Mouse (Mus musculus): ENCODE data around the gene Gm4881. TPM values are rescaled to one million over a fixed set of nuclear protein-coding genes. Genes with fewer than 3 reads are reported as not detected.

Gm4881 gene
- polyA plus RNA-seq, 1 experiment from 2014 or later: not detected

DNA sequence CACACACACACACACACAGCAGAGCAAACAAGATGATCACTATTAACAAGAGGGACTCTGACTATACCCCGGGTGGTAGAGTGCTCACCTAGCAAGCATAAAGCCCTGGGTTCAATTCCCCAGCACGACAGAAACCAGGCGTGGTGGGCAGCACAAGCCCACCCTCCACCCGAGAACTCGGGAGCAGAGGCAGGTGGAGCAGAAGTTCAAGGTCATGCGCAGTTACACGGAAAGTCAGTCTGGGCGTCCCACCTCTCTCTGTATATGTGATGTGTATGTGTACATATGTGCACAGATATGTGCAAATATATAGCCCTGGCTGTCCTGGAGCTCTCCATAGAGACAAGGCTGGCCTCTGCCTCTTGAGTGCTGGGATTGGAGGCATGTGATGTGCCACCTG, 23.7 kb upstream of the Gm4881 start:
- Histone ChIP-seq H3K9me3 (replicated peaks; ENCODE audit: control insufficient read depth, low read length) (no peaks in the 10 kb centered on the region), H3K4me2 (ENCODE audit: low read depth, low read length) (no peak overlapping the region), H3K4me1 (ENCODE audit: control insufficient read depth, insufficient read depth, low read length) (peaks cover 9% of the 10 kb centered on the region), H3K9ac (ENCODE audit: low read length) (no peak overlapping the region), H3K36me3 (ENCODE audit: control insufficient read depth, insufficient read depth) (peaks cover 8% of the 10 kb centered on the region), H3K27ac (ENCODE audit: low read length) (no peak overlapping the region), H3K4me3 (ENCODE audit: low read length) (no peak overlapping the region), H3K27me3 (ENCODE audit: control insufficient read depth, insufficient read depth, low read length) (no peaks in the 10 kb centered on the region)
- 83% methylated on average over 8 of the region's 8 CpGs for WGBS
- no peak for ATAC-seq (replicated peaks; ENCODE audit: extremely low read depth, insufficient read depth, low FRiP score)

DNA sequence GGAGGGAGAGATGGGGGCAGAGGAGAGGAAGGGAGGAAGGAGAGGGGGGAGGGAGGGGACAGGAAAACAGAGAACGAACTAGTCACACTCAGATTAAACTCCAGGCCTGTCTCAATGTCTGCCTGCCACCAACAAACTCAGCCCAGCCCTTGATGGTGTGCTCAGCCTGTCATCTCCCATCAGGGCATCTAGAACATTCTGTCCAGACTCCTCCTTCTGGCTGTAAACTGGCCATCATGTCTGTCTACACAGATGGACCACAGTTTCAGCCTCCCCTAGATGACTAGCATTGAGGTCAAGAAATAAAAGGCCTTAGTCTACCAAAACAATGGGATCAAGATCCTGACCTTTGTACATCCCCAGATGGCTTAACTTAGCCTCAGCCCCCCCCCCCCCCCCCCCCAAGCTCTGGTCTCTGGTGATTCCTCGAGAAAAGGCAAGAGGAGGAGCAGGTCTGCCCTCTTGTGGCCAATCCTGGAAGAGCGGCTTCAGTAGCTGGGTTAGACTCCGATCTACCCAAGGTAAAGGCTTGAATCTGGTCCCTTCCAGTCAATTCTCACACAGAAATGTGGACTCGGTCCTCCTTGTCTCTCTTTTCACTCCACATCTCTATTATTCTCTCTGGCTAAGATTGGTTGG, 20.7 kb upstream of the Gm4881 start:
- Histone ChIP-seq H3K27ac (ENCODE audit: low read length) (no peak overlapping the region), H3K4me3 (ENCODE audit: low read length) (no peak overlapping the region), H3K36me3 (ENCODE audit: control insufficient read depth, insufficient read depth) (peaks cover 8% of the 10 kb centered on the region), H3K9ac (ENCODE audit: low read length) (no peak overlapping the region), H3K27me3 (ENCODE audit: control insufficient read depth, insufficient read depth, low read length) (no peaks in the 10 kb centered on the region), H3K4me1 (ENCODE audit: control insufficient read depth, insufficient read depth, low read length) (no peaks in the 10 kb centered on the region), H3K9me3 (replicated peaks; ENCODE audit: control insufficient read depth, low read length) (no peaks in the 10 kb centered on the region), H3K4me2 (ENCODE audit: low read depth, low read length) (no peak overlapping the region)
- WGBS: 16% methylated on average over 5 of the region's 5 CpGs
- ATAC-seq (replicated peaks; ENCODE audit: extremely low read depth, insufficient read depth, low FRiP score): no peak

DNA sequence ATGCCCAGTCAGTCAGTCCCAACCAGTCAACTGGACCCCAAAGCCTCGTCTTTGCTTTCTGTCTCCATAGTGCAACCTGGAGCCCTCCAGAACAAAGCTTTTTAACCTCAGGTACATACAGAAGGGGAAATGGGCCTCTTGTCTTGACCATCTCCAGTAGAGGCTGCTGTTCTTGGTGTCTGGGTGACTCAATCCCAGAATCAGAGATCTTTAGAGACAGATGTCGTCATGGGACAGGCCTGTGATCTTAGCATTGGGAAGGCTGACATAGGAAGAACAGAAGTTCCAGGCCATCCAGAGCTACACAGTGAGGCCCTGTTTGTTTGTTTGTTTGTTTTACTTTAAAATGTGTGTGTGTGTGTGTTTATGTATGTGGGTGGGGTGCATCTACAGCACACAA, 20.0 kb upstream of the Gm4881 start:
- H3K9me3 ChIP-seq (replicated peaks; ENCODE audit: control insufficient read depth, low read length): no peaks in the 10 kb centered on the region
- no peak overlapping the region for H3K27ac ChIP-seq (ENCODE audit: low read length)
- no peak overlapping the region for H3K4me3 ChIP-seq (ENCODE audit: low read length)
- peaks cover 3% of the 10 kb centered on the region; the same call in 1 of the 2 replicates for H3K36me3 ChIP-seq (ENCODE audit: control insufficient read depth, insufficient read depth)
- H3K9ac ChIP-seq (ENCODE audit: low read length): no peak overlapping the region
- H3K4me1 ChIP-seq (ENCODE audit: control insufficient read depth, insufficient read depth, low read length): no peaks in the 10 kb centered on the region
- no peak overlapping the region for H3K4me2 ChIP-seq (ENCODE audit: low read depth, low read length)
- WGBS: 62% methylated on average over 2 of the region's 2 CpGs
- ATAC-seq (replicated peaks; ENCODE audit: extremely low read depth, insufficient read depth, low FRiP score): no peak
- no peaks in the 10 kb centered on the region for H3K27me3 ChIP-seq (ENCODE audit: control insufficient read depth, insufficient read depth, low read length)

GRCm38 (mm10) chr7:24955226-24955625, 10.9 kb upstream of the Gm4881 start:
- H3K36me3 ChIP-seq (ENCODE audit: control insufficient read depth, insufficient read depth): no peaks in the 10 kb centered on the region
- H3K4me1 ChIP-seq (ENCODE audit: control insufficient read depth, insufficient read depth, low read length): 0 out of 2 replicates have a peak, but pooled peaks cover 6% of the 10 kb centered on the region
- ATAC-seq (replicated peaks; ENCODE audit: extremely low read depth, insufficient read depth, low FRiP score): no peak
- no peak overlapping the region for H3K27ac ChIP-seq (ENCODE audit: low read length)
- no peak overlapping the region for H3K9ac ChIP-seq (ENCODE audit: low read length)
- peaks cover 67% of the 10 kb centered on the region for H3K27me3 ChIP-seq (ENCODE audit: control insufficient read depth, insufficient read depth, low read length)
- H3K4me2 ChIP-seq (ENCODE audit: low read depth, low read length): peak overlapping the region; percentile 65; the same call in 1 of the 2 replicates
- H3K4me3 ChIP-seq (ENCODE audit: low read length): peak overlapping the region; percentile 48
- 0 out of 2 replicates have a peak, but pooled peaks cover 2% of the 10 kb centered on the region for H3K9me3 ChIP-seq (replicated peaks; ENCODE audit: control insufficient read depth, low read length)
- 6% methylated on average over 30 of the region's 33 CpGs for WGBS

DNA sequence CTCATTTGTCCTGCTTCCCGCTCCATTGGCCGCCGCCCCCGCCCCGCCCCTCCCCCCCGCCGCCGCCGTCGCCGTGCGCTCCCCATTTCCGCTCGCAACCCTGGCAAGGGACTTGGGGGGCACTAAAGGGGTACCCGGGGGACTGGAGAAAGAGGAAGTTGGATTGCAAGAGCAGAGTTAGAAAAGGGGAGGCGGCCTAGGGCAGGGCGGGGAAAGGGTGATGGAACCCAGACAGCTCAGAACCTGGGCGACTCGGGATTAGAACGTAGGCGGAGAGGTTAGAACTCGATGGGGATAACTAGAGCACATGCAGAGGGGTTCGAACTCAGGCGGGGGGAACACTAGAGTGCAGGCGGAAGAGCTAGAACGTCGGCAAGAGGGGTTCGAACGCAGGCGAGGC, 10.2 kb upstream of the Gm4881 start:
- Histone ChIP-seq H3K4me2 (ENCODE audit: low read depth, low read length) (peak overlapping the region; percentile 65), H3K9ac (ENCODE audit: low read length) (peak overlapping the region; percentile 27; the same call in 1 of the 2 replicates), H3K27me3 (ENCODE audit: control insufficient read depth, insufficient read depth, low read length) (peaks cover 75% of the 10 kb centered on the region), H3K36me3 (ENCODE audit: control insufficient read depth, insufficient read depth) (no peaks in the 10 kb centered on the region), H3K27ac (ENCODE audit: low read length) (no peak overlapping the region), H3K9me3 (replicated peaks; ENCODE audit: control insufficient read depth, low read length) (0 out of 2 replicates have a peak, but pooled peaks cover 2% of the 10 kb centered on the region), H3K4me1 (ENCODE audit: control insufficient read depth, insufficient read depth, low read length) (0 out of 2 replicates have a peak, but pooled peaks cover 6% of the 10 kb centered on the region), H3K4me3 (ENCODE audit: low read length) (peak overlapping the region; percentile 48)
- WGBS: 2% methylated on average over 30 of the region's 30 CpGs
- ATAC-seq (replicated peaks; ENCODE audit: extremely low read depth, insufficient read depth, low FRiP score): 0 out of 2 replicates have a peak, but pooled peaks have one; percentile 21

GRCm38 (mm10) chr7:24953966-24954365, 9.7 kb upstream of the Gm4881 start:
- peak overlapping the region; percentile 27; the same call in 1 of the 2 replicates for H3K9ac ChIP-seq (ENCODE audit: low read length)
- ATAC-seq (replicated peaks; ENCODE audit: extremely low read depth, insufficient read depth, low FRiP score): no peak
- 0 out of 2 replicates have a peak, but pooled peaks cover 2% of the 10 kb centered on the region for H3K9me3 ChIP-seq (replicated peaks; ENCODE audit: control insufficient read depth, low read length)
- no peak overlapping the region for H3K27ac ChIP-seq (ENCODE audit: low read length)
- peak overlapping the region; percentile 65 for H3K4me2 ChIP-seq (ENCODE audit: low read depth, low read length)
- peaks cover 79% of the 10 kb centered on the region for H3K27me3 ChIP-seq (ENCODE audit: control insufficient read depth, insufficient read depth, low read length)
- no peaks in the 10 kb centered on the region for H3K36me3 ChIP-seq (ENCODE audit: control insufficient read depth, insufficient read depth)
- 0 out of 2 replicates have a peak, but pooled peaks cover 6% of the 10 kb centered on the region for H3K4me1 ChIP-seq (ENCODE audit: control insufficient read depth, insufficient read depth, low read length)
- peak overlapping the region; percentile 48 for H3K4me3 ChIP-seq (ENCODE audit: low read length)
- WGBS: 2% methylated on average over 21 of the region's 24 CpGs

DNA sequence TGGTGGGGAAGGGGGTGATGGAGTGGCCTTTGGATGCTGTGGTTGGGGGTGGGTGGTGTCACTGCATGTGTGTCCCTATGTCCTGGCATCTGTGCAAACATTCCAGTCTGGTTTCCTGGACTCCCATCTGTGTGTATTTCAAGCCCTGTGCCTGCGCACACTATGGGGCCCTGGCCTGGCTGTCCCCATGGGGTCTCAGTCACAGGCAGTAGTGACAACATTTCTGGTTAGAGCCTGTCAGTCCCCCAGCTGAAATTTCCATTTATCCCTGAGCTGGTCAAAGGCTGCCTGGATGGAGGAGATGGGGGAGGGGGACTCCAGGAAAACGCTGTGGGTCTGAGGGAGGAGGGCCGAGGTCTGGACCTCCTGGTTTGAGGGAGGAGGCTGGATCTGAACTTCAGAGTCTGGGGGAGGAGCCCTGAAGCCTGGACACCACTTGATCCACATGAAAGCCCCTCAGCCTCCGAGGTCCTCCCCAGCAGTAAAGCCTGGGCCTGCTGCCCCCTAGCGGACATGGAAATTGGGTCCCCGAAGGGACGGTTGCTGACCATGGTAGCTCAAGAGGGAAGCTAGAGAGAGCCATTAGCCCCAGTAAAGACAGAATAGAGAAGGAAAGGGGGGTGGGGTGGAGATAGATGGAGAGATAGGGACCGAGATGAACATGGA, 5.8 kb upstream of the Gm4881 start:
- Histone ChIP-seq H3K36me3 (ENCODE audit: control insufficient read depth, insufficient read depth) (no peaks in the 10 kb centered on the region), H3K4me2 (ENCODE audit: low read depth, low read length) (no peak overlapping the region), H3K27ac (ENCODE audit: low read length) (no peak overlapping the region), H3K4me1 (ENCODE audit: control insufficient read depth, insufficient read depth, low read length) (0 out of 2 replicates have a peak, but pooled peaks cover 3% of the 10 kb centered on the region), H3K9ac (ENCODE audit: low read length) (no peak overlapping the region), H3K9me3 (replicated peaks; ENCODE audit: control insufficient read depth, low read length) (0 out of 2 replicates have a peak, but pooled peaks cover 2% of the 10 kb centered on the region), H3K27me3 (ENCODE audit: control insufficient read depth, insufficient read depth, low read length) (peaks cover 95% of the 10 kb centered on the region), H3K4me3 (ENCODE audit: low read length) (no peak overlapping the region)
- peak; percentile 39 for ATAC-seq (replicated peaks; ENCODE audit: extremely low read depth, insufficient read depth, low FRiP score)
- WGBS: 2% methylated on average over 8 of the region's 8 CpGs

GRCm38 (mm10) chr7:24948774-24949173, 4.5 kb upstream of the Gm4881 start:
- Histone ChIP-seq H3K9ac (ENCODE audit: low read length) (no peak overlapping the region), H3K9me3 (replicated peaks; ENCODE audit: control insufficient read depth, low read length) (0 out of 2 replicates have a peak, but pooled peaks cover 2% of the 10 kb centered on the region), H3K36me3 (ENCODE audit: control insufficient read depth, insufficient read depth) (no peaks in the 10 kb centered on the region), H3K4me2 (ENCODE audit: low read depth, low read length) (no peak overlapping the region), H3K27me3 (ENCODE audit: control insufficient read depth, insufficient read depth, low read length) (peaks cover 97% of the 10 kb centered on the region), H3K4me1 (ENCODE audit: control insufficient read depth, insufficient read depth, low read length) (peaks cover 6% of the 10 kb centered on the region), H3K4me3 (ENCODE audit: low read length) (no peak overlapping the region), H3K27ac (ENCODE audit: low read length) (no peak overlapping the region)
- ATAC-seq (replicated peaks; ENCODE audit: extremely low read depth, insufficient read depth, low FRiP score): no peak
- WGBS: 4% methylated on average over 28 of the region's 29 CpGs
